Mouse (Mus musculus) megakaryocyte-erythroid progenitor cell, adult 5-6 weeks (primary cell): ENCODE measurements around the gene Rae1. TPM values are rescaled to one million over a fixed set of nuclear protein-coding genes. Genes with fewer than 3 reads are reported as not detected.

Experiments used
- ATAC-seq: replicated peaks from 2 replicates; pipeline ENCODE4 v1.8.0; 2016; ENCODE audit warnings: mild to moderate bottlenecking, inconsistent platforms; ENCODE audit not compliant: severe bottlenecking, poor library complexity, low FRiP score, low TSS enrichment
- total RNA-seq, 2 experiments: library from RNA; stranded (forward) in 1 of 2; stranded (reverse) in 1 of 2; fragments of 200-1000, 215-1000 nt in 1 of 2; fragments of >200 nt in 1 of 2; fragmentation: Nextera tagmentation in 1 of 2; gene quantifications; 2 replicates each; pipeline ENCODE4 v1.2.3; 2014 to 2017

The Rae1 gene
- total RNA-seq, 2 experiments from 2014 or later: 102 to 142 TPM

DNA sequence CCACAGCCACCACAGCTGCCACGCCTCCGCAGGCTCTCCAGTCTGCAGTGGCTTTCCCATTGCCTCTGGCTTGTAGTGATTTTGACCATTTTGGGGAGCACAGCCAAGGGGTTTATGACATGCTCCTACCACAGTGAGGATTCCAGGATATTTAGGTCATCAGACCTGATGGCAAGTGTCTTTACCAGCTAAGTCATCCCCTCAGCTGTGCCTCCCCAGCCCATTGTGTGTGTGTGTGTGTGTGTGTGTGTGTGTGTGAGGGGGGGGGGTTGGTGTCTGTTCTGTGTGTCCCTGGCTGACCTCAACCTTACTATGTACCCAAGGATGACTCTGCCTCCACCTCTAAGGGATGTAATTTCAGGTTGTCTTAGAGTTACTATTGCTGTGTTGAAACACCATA, 64.9 kb downstream of the Rae1 start:
- no peak for ATAC-seq

Other genes with a start within 250 kb of the Rae1 start
- not detected in 2 replicates for gene Bmp7, start 59.8 kb upstream of the Rae1 start, total RNA-seq (2014; fragmentation: Nextera tagmentation)
- gene Bmp7, start 59.8 kb upstream of the Rae1 start, total RNA-seq (2017): not detected in 2 replicates
- 2.1 and 2.6 TPM in 2 replicates for gene Spo11, start 22.4 kb upstream of the Rae1 start, total RNA-seq (2014; fragmentation: Nextera tagmentation)
- 0.53 TPM in 1 of 2 replicates, not detected in the other for gene Spo11, start 22.4 kb upstream of the Rae1 start, total RNA-seq (2017)
- 191 and 218 TPM in 2 replicates for gene Rbm38, start 20.4 kb downstream of the Rae1 start, total RNA-seq (2014; fragmentation: Nextera tagmentation)
- gene Rbm38, start 20.4 kb downstream of the Rae1 start, total RNA-seq (2017): 38.9 and 116 TPM in 2 replicates
- not detected in 2 replicates for gene Ctcfl, start 119.4 kb downstream of the Rae1 start, total RNA-seq (2014; fragmentation: Nextera tagmentation)
- not detected in 2 replicates for gene Ctcfl, start 119.4 kb downstream of the Rae1 start, total RNA-seq (2017)
- gene Pck1, start 152.9 kb downstream of the Rae1 start, total RNA-seq (2014; fragmentation: Nextera tagmentation): not detected in 2 replicates
- gene Pck1, start 152.9 kb downstream of the Rae1 start, total RNA-seq (2017): not detected in 2 replicates
- gene Zbp1, start 218.8 kb downstream of the Rae1 start, total RNA-seq (2014; fragmentation: Nextera tagmentation): 1.3 and 2.5 TPM in 2 replicates
- gene Zbp1, start 218.8 kb downstream of the Rae1 start, total RNA-seq (2017): 4.8 TPM in 1 of 2 replicates, not detected in the other